Mouse (Mus musculus) forebrain, embryonic 12.5 days (tissue): Measurements from ENCODE around the gene Dffb. TPM values are rescaled to one million over a fixed set of nuclear protein-coding genes. Genes with fewer than 3 reads are reported as not detected.

ENCODE experiments used
- ATAC-seq: fragments of 200-750 bp; cut with Nextera tagmentation; 2 replicates; pipeline ENCODE4 v1.8.0; 2017; ENCODE audit warnings: moderate TSS enrichment; ENCODE audit not compliant: low FRiP score
- H3K27ac ChIP-seq: fragments of 300-500 bp; sonication (generic); 2 replicates; pipeline ENCODE4 v1.5.1; 2016; ENCODE audit warnings: mild to moderate bottlenecking
- H3K27me3 ChIP-seq: fragments of 300-500 bp; sonication (generic); 2 replicates; pipeline ENCODE4 v1.6.1; 2016; ENCODE audit warnings: mild to moderate bottlenecking
- H3K36me3 ChIP-seq: fragments of 300-500 bp; sonication (generic); replicated peaks from 2 replicates; pipeline ENCODE4 v1.6.1; 2016; ENCODE audit warnings: mild to moderate bottlenecking
- H3K4me1 ChIP-seq: fragments of 300-500 bp; sonication (generic); 2 replicates; pipeline ENCODE4 v1.6.1; 2016
- H3K4me2 ChIP-seq: fragments of 300-500 bp; sonication (generic); 2 replicates; pipeline ENCODE4 v1.6.1; 2016; ENCODE audit warnings: mild to moderate bottlenecking, moderate library complexity
- H3K4me3 ChIP-seq: fragments of 300-500 bp; sonication (generic); replicated peaks from 2 replicates; pipeline ENCODE4 v1.5.1; 2016; ENCODE audit warnings: mild to moderate bottlenecking
- H3K9ac ChIP-seq: fragments of 300-500 bp; sonication (generic); 2 replicates; pipeline ENCODE4 v1.6.1; 2016; ENCODE audit warnings: mild to moderate bottlenecking
- H3K9me3 ChIP-seq: fragments of 300-500 bp; sonication (generic); 2 replicates; pipeline ENCODE4 v1.6.1; 2016
- WGBS: fragments of 180-500 bp; shearing (Covaris S2); methylation state at CpG from one replicate; pipeline ENCODE4 v1.1.7; 2016; 5-methylcytosine and 5-hydroxymethylcytosine counted together
- polyA plus RNA-seq: library from polyadenylated mRNA; unstranded; fragments of >200 nt; fragmentation: Nextera tagmentation; extraction: Ambion mirVana; gene quantifications from 2 replicates; pipeline ENCODE4 v1.2.1, GENCODE M21; 2016

Dffb gene
- polyA plus RNA-seq, 1 experiment from 2014 or later: 11.9 TPM

GRCm38 (mm10) chr4:153920517-153921233, 54.3 kb downstream of the Dffb start:
- WGBS: 54% methylated on average over 9 of the region's 9 CpGs
- ATAC-seq: no peak
- Histone ChIP-seq H3K9ac (no peak overlapping the region), H3K4me1 (0 out of 2 replicates have a peak, but pooled peaks cover 6% of the 10 kb centered on the region), H3K4me2 (no peak overlapping the region), H3K36me3 (no peaks in the 10 kb centered on the region), H3K9me3 (no peaks in the 10 kb centered on the region), H3K27me3 (peaks cover 28% of the 10 kb centered on the region), H3K27ac (0 out of 2 replicates have a peak overlapping the region, but pooled peaks have one; percentile 37), H3K4me3 (no peak overlapping the region)

- 61% methylated on average over 8 of the region's 8 CpGs for WGBS
- Histone ChIP-seq H3K27me3 (peaks cover 13% of the 10 kb centered on the region; the same call in 1 of the 2 replicates), H3K4me1 (0 out of 2 replicates have a peak, but pooled peaks cover 6% of the 10 kb centered on the region), H3K9me3 (no peaks in the 10 kb centered on the region), H3K36me3 (no peaks in the 10 kb centered on the region), H3K4me2 (no peak overlapping the region), H3K27ac (no peak overlapping the region), H3K4me3 (no peak overlapping the region), H3K9ac (no peak overlapping the region)
- ATAC-seq: no peak
These were observed 57.0 kb downstream of the Dffb start for GRCm38 (mm10) chr4:153917773-153918500.

Other genes starting within 250 kb of the Dffb start
- gene A430005L14Rik, start 17.9 kb downstream of the Dffb start, polyA plus RNA-seq: 91.6 and 96.0 TPM in 2 replicates
- 21.4 and 22.5 TPM in 2 replicates for gene Cep104, start 68 bp upstream of the Dffb start, polyA plus RNA-seq
- gene Lrrc47, start 36.6 kb upstream of the Dffb start, polyA plus RNA-seq: 32.5 and 32.6 TPM in 2 replicates
- 3.0 and 3.8 TPM in 2 replicates for gene Smim1, start 51.1 kb upstream of the Dffb start, polyA plus RNA-seq
- not detected in 2 replicates for gene Ccdc27, start 67.6 kb upstream of the Dffb start, polyA plus RNA-seq
- 9.0 and 9.1 TPM in 2 replicates for gene Trp73, start 165.1 kb upstream of the Dffb start, polyA plus RNA-seq
- 52.0 and 54.6 TPM in 2 replicates for gene Wrap73, start 167.2 kb upstream of the Dffb start, polyA plus RNA-seq
- 127 and 131 TPM in 2 replicates for gene Tprgl, start 185.5 kb upstream of the Dffb start, polyA plus RNA-seq
- gene Megf6, start 195.6 kb upstream of the Dffb start, polyA plus RNA-seq: 19.9 and 21.7 TPM in 2 replicates